Mouse (Mus musculus) embryonic facial prominence, embryonic 11.5 days (tissue): ENCODE results near the gene Mcoln2. TPM values are rescaled to one million over a fixed set of nuclear protein-coding genes. Genes with fewer than 3 reads are reported as not detected.

Experiments
- ATAC-seq: fragments of 200-750 bp; cut with Nextera tagmentation; replicated peaks from 2 replicates; pipeline ENCODE4 v1.8.0; 2017; ENCODE audit warnings: low read depth; ENCODE audit not compliant: insufficient number of reproducible peaks, low FRiP score, low TSS enrichment
- DNase-seq: peaks from one replicate; pipeline ENCODE4 v3.0.0-alpha.2; 2015; ENCODE audit warnings: low spot score
- H3K27ac ChIP-seq: fragments of 300-500 bp; sonication (generic); replicated peaks from 2 replicates; pipeline ENCODE4 v1.5.1; 2014; ENCODE audit warnings: mild to moderate bottlenecking, low read depth, low read length, control low read depth
- H3K27me3 ChIP-seq: fragments of 300-500 bp; sonication (generic); 2 replicates; pipeline ENCODE4 v1.6.1; 2014; ENCODE audit warnings: mild to moderate bottlenecking, low read length, moderate library complexity, mixed read lengths; ENCODE audit not compliant: control insufficient read depth, insufficient read depth
- H3K36me3 ChIP-seq: fragments of 300-500 bp; sonication (generic); replicated peaks from 2 replicates; pipeline ENCODE4 v1.6.1; 2014; ENCODE audit warnings: low read depth, mild to moderate bottlenecking, low read length, moderate library complexity, mixed read lengths; ENCODE audit not compliant: control insufficient read depth, insufficient read depth
- H3K4me1 ChIP-seq: fragments of 300-500 bp; sonication (generic); 2 replicates; pipeline ENCODE4 v1.6.1; 2014; ENCODE audit warnings: low read length, mixed read lengths; ENCODE audit not compliant: control insufficient read depth, insufficient read depth
- H3K4me2 ChIP-seq: fragments of 300-500 bp; sonication (generic); 2 replicates; pipeline ENCODE4 v1.6.1; 2014; ENCODE audit warnings: low read depth, mild to moderate bottlenecking, control low read depth, low read length, moderate library complexity
- H3K4me3 ChIP-seq: fragments of 300-500 bp; sonication (generic); 2 replicates; pipeline ENCODE4 v1.5.1; 2014; ENCODE audit warnings: low read depth, low read length, control low read depth
- H3K9ac ChIP-seq: fragments of 300-500 bp; sonication (generic); replicated peaks from 2 replicates; pipeline ENCODE4 v1.6.1; 2014; ENCODE audit warnings: mild to moderate bottlenecking, control low read depth, low read length
- H3K9me3 ChIP-seq: fragments of 300-500 bp; sonication (generic); replicated peaks from 2 replicates; pipeline ENCODE4 v1.6.1; 2016; ENCODE audit warnings: mild to moderate bottlenecking, low read length, inconsistent platforms, mixed read lengths; ENCODE audit not compliant: control insufficient read depth
- WGBS: fragments of 180-500 bp; shearing (Covaris S2); extraction: QIAGEN DNeasy Blood & Tissue Kit; methylation state at CpG from one replicate; pipeline ENCODE4 v1.1.7; 2014; 5-methylcytosine and 5-hydroxymethylcytosine counted together
- polyA plus RNA-seq: library from polyadenylated mRNA; unstranded; fragments of >200 nt; fragmentation: Nextera tagmentation; extraction: Ambion mirVana; gene quantifications from 2 replicates; pipeline ENCODE4 v1.2.1, GENCODE M21; 2014

Mcoln2 gene
- polyA plus RNA-seq, 1 experiment from 2014 or later: 0.29 TPM

GRCm38 (mm10) chr3:146177295-146177694, 27.7 kb downstream of the Mcoln2 start:
- 83% methylated on average over 7 of the region's 7 CpGs for WGBS
- DNase-seq (no peak), ATAC-seq (no peak)
- Histone ChIP-seq H3K4me1 (no peaks in the 10 kb centered on the region), H3K27ac (no peak overlapping the region), H3K4me2 (no peak overlapping the region), H3K36me3 (no peaks in the 10 kb centered on the region), H3K4me3 (no peak overlapping the region), H3K9me3 (no peaks in the 10 kb centered on the region), H3K27me3 (no peaks in the 10 kb centered on the region), H3K9ac (no peak overlapping the region)

DNA sequence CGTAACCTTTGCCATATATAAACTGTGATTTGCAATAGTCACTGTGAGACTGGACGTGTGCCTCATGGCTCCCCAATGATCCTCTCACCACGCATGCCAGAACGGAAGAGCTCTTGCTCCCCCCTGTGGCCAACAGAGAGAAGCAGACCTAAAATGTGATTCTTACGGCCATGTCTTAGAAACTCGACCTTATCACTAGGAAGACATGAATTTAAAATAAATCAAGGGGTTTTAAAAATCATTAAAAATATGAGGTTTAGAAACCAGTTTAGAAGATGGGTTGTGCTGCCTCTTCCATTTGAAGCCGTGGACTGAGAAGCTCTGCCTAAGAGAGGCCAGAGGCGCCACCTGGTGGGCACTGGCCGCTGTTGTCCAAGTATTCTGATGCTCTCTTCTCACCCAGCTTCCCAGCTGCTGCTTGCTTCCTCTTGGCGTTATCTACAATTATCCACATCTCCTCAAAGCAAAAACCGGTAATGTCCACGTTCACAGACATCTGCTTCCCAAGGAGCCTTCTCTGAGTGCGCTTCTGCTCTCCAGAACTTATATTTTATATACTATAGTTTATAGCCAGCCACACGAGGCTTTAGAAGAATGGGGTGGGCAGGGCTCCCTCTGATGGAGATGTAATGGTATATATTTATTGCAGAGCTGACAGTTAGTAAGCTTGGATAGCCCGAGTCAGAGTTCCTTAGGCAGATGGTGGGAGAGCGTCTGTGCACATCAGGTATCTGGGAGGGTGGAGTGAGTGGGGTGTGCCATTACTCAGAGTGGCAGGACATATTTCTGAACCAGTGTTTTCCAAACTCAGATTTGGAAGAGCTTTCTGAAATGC, 28.3 kb downstream of the Mcoln2 start:
- H3K27ac ChIP-seq: no peak overlapping the region

DNA sequence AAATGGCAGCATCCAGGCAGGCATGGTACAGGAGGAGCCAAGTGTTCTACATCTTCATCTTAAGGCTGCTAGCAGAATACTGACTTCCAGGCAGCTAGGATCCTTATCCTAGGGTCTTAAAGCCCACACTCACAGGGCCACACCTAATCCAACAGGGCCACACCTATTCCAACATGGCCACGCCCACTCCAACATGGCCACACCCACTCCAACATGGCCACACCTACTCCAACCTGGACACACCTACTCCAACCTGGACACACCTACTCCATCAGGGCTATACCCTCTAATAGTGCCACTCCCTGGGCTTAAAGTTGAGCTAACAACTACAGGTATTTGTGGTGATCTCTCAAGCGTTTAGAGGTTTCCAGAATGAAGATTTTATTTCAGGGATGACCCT, 30.7 kb downstream of the Mcoln2 start:
- H3K9me3 ChIP-seq: no peaks in the 10 kb centered on the region
- DNase-seq: no peak
- H3K4me3 ChIP-seq: no peak overlapping the region
- no peak for ATAC-seq
- H3K27ac ChIP-seq: no peak overlapping the region
- H3K4me2 ChIP-seq: no peak overlapping the region
- no peak overlapping the region for H3K9ac ChIP-seq
- WGBS: 43% methylated on average over 2 of the region's 2 CpGs
- no peaks in the 10 kb centered on the region for H3K27me3 ChIP-seq
- no peaks in the 10 kb centered on the region for H3K4me1 ChIP-seq
- no peaks in the 10 kb centered on the region for H3K36me3 ChIP-seq

More for the DNA sequence above, 28.3 kb downstream of the Mcoln2 start:
- peak overlapping the region; percentile 30 for H3K4me2 ChIP-seq
- H3K4me1 ChIP-seq: no peaks in the 10 kb centered on the region
- ATAC-seq (peak; percentile 58), DNase-seq (peak; percentile 88)
- H3K9me3 ChIP-seq: no peaks in the 10 kb centered on the region
- H3K36me3 ChIP-seq: no peaks in the 10 kb centered on the region
- H3K27me3 ChIP-seq: no peaks in the 10 kb centered on the region
- 6% methylated on average over 16 of the region's 16 CpGs for WGBS
- H3K4me3 ChIP-seq: no peak overlapping the region
- no peak overlapping the region; the same call in 1 of the 2 replicates for H3K9ac ChIP-seq

DNA sequence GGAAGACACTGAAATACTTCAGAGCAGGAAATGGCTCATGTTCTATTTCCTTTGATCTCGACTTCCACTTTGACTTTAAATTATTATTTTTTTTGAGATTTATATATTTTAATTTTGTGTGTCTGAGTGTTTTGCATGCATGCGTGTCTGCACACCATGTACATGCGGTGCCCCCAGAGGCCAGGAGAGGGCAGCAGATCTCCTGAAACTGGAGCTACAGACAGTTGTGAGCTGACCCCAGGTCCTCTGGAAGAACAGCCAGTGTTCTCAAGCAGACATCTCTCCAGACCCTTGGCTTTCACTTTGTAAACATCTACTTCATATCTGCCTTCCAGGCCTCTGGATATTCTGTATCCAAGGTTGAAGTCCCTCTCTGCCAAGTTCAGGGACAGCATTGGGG, 31.4 kb downstream of the Mcoln2 start:
- DNase-seq (peak; percentile 74), ATAC-seq (no peak)
- Histone ChIP-seq H3K4me2 (no peak overlapping the region), H3K36me3 (no peaks in the 10 kb centered on the region), H3K9me3 (no peaks in the 10 kb centered on the region), H3K4me3 (no peak overlapping the region), H3K4me1 (no peaks in the 10 kb centered on the region), H3K27me3 (no peaks in the 10 kb centered on the region), H3K9ac (no peak overlapping the region), H3K27ac (no peak overlapping the region)
- 24% methylated on average over 3 of the region's 3 CpGs for WGBS

- no peaks in the 10 kb centered on the region for H3K9me3 ChIP-seq
- no peaks in the 10 kb centered on the region for H3K27me3 ChIP-seq
- H3K4me1 ChIP-seq: no peaks in the 10 kb centered on the region
- H3K4me2 ChIP-seq: no peak overlapping the region
- H3K4me3 ChIP-seq: no peak overlapping the region
- 17% methylated on average over 13 of the region's 13 CpGs for WGBS
- peak; percentile 83 for DNase-seq
- ATAC-seq: 0 out of 2 replicates have a peak, but pooled peaks have one; percentile 58
- no peak overlapping the region for H3K27ac ChIP-seq
- no peak overlapping the region for H3K9ac ChIP-seq
- H3K36me3 ChIP-seq: no peaks in the 10 kb centered on the region
These were observed 35.5 kb downstream of the Mcoln2 start for GRCm38 (mm10) chr3:146184992-146185657.

GRCm38 (mm10) chr3:146186033-146186432, 36.4 kb downstream of the Mcoln2 start:
- no peaks in the 10 kb centered on the region for H3K27me3 ChIP-seq
- H3K9ac ChIP-seq: no peak overlapping the region
- no peaks in the 10 kb centered on the region for H3K9me3 ChIP-seq
- no peak for ATAC-seq
- no peaks in the 10 kb centered on the region for H3K4me1 ChIP-seq
- 76% methylated on average over 10 of the region's 10 CpGs for WGBS
- H3K36me3 ChIP-seq: no peaks in the 10 kb centered on the region
- no peak for DNase-seq
- no peak overlapping the region for H3K4me2 ChIP-seq
- H3K27ac ChIP-seq: no peak overlapping the region
- no peak overlapping the region for H3K4me3 ChIP-seq

DNA sequence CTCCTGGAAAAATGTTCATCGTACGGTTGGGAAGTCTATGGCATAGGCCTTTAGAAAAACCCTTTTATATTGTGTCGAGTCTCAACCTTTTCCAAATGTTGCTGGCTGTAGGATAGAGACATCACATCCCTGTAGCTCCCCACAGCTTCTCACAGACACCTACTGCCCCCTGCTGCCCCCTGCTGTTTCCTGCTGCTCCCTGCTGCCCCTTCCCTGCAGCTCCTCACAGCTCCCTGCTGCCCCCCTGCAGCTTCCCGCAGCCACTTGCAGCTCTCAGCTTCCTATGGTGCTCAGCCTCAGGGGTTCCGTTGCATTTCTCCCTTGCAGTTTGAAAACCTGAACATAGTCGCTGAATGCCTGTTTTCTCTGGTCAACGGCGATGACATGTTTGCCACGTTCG, 40.3 kb downstream of the Mcoln2 start:
- 60% methylated on average over 10 of the region's 10 CpGs for WGBS

GRCm38 (mm10) chr3:146192507-146192906, 42.9 kb downstream of the Mcoln2 start:
- H3K4me3 ChIP-seq: no peak overlapping the region
- no peak overlapping the region for H3K4me2 ChIP-seq
- H3K4me1 ChIP-seq: no peaks in the 10 kb centered on the region
- no peaks in the 10 kb centered on the region for H3K9me3 ChIP-seq
- no peaks in the 10 kb centered on the region for H3K27me3 ChIP-seq
- ATAC-seq (no peak), DNase-seq (no peak)
- no peak overlapping the region for H3K27ac ChIP-seq
- no peak overlapping the region for H3K9ac ChIP-seq
- WGBS: 94% methylated on average over 1 of the region's 1 CpGs
- no peaks in the 10 kb centered on the region for H3K36me3 ChIP-seq

More for the DNA sequence above, 40.3 kb downstream of the Mcoln2 start:
- no peak overlapping the region for H3K9ac ChIP-seq
- DNase-seq (no peak), ATAC-seq (no peak)
- H3K27me3 ChIP-seq: no peaks in the 10 kb centered on the region
- H3K27ac ChIP-seq: no peak overlapping the region
- H3K4me3 ChIP-seq: no peak overlapping the region
- no peaks in the 10 kb centered on the region for H3K36me3 ChIP-seq
- no peaks in the 10 kb centered on the region for H3K9me3 ChIP-seq
- no peak overlapping the region for H3K4me2 ChIP-seq
- H3K4me1 ChIP-seq: no peaks in the 10 kb centered on the region
